Mouse (Mus musculus) layer of hippocampus, adult 18-20 months (tissue): ENCODE measurements around the gene Rnf212b. TPM values are rescaled to one million over a fixed set of nuclear protein-coding genes. Genes with fewer than 3 reads are reported as not detected.

ENCODE experiments used
- DNase-seq, 2 experiments: peaks; one replicate each; pipeline ENCODE4 v3.0.0; 2022; ENCODE audit warnings: low spot score in 2 of 2
- total RNA-seq, 2 experiments: library from RNA; stranded (reverse); gene quantifications; 2 replicates each; pipeline ENCODE4 v1.2.3; 2021

The Rnf212b gene
- total RNA-seq, 2 experiments from 2014 or later, result not detected

GRCm38 (mm10) chr14:54795901-54796300, 18.0 kb upstream of the Rnf212b start:
- no peak for DNase-seq

GRCm38 (mm10) chr14:54796760-54797159, 17.2 kb upstream of the Rnf212b start:
- no peak for DNase-seq

- DNase-seq, result no peak
These were observed 14.3 kb upstream of the Rnf212b start for GRCm38 (mm10) chr14:54799686-54800085.

- DNase-seq, result no peak
These were observed 11.5 kb upstream of the Rnf212b start for GRCm38 (mm10) chr14:54802428-54802827.

GRCm38 (mm10) chr14:54806124-54806523, 7.8 kb upstream of the Rnf212b start:
- no peak for DNase-seq

- DNase-seq, result no peak
These were observed 4.9 kb upstream of the Rnf212b start for GRCm38 (mm10) chr14:54808718-54809667.

GRCm38 (mm10) chr14:54809668-54810033, 4.3 kb upstream of the Rnf212b start:
- DNase-seq, result no peak

GRCm38 (mm10) chr14:54815737-54816136, 1.8 kb downstream of the Rnf212b start:
- no peak for DNase-seq

GRCm38 (mm10) chr14:54817791-54818190, 3.9 kb downstream of the Rnf212b start:
- peak; percentile 8 to 69 for DNase-seq

- no peak for DNase-seq
These were observed 8.4 kb downstream of the Rnf212b start for GRCm38 (mm10) chr14:54822301-54822700.

- DNase-seq, result no peak
These were observed 9.8 kb downstream of the Rnf212b start for GRCm38 (mm10) chr14:54823716-54824115.

GRCm38 (mm10) chr14:54843461-54843860, 29.5 kb downstream of the Rnf212b start:
- peak in 1 of 2 experiments; percentile 45 for DNase-seq

- DNase-seq, result no peak
These were observed 41.8 kb downstream of the Rnf212b start for GRCm38 (mm10) chr14:54855726-54856125.

- DNase-seq, result no peak
These were observed 42.8 kb downstream of the Rnf212b start for GRCm38 (mm10) chr14:54856703-54857102.

- peak in 1 of 2 experiments; percentile 23 for DNase-seq
These were observed 44.0 kb downstream of the Rnf212b start for GRCm38 (mm10) chr14:54857891-54858290.

- peak in 1 of 2 experiments; percentile 77 for DNase-seq
These were observed 46.6 kb downstream of the Rnf212b start for GRCm38 (mm10) chr14:54860511-54860910.

- peak; percentile 87 to 96 for DNase-seq
These were observed 49.8 kb downstream of the Rnf212b start for GRCm38 (mm10) chr14:54863501-54864312.

GRCm38 (mm10) chr14:54864313-54865036, 50.5 kb downstream of the Rnf212b start:
- no peak for DNase-seq

- no peak for DNase-seq
These were observed 51.7 kb downstream of the Rnf212b start for GRCm38 (mm10) chr14:54865626-54866025.

GRCm38 (mm10) chr14:54866268-54866667, 52.3 kb downstream of the Rnf212b start:
- DNase-seq, result no peak

GRCm38 (mm10) chr14:54866936-54867335, 53.0 kb downstream of the Rnf212b start:
- no peak for DNase-seq
